Mouse (Mus musculus): ENCODE results near the gene Cd48.

- no peak for TF ChIP-seq CTCF (IDR thresholded peaks at IDR 0.05; ENCODE audit: low read depth, low read length)
- no peak for TF ChIP-seq POLR2A (IDR thresholded peaks at IDR 0.05; ENCODE audit: extremely low read depth, insufficient read depth, low read length)
Observed at GRCm38 (mm10) chr1:171643612-171644011, 38.2 kb upstream of the Cd48 start.

Measured in liver, adult 2 months (tissue).